18 mouse cellular contexts compared by ENCODE assay signal in the genomic region with DNA sequence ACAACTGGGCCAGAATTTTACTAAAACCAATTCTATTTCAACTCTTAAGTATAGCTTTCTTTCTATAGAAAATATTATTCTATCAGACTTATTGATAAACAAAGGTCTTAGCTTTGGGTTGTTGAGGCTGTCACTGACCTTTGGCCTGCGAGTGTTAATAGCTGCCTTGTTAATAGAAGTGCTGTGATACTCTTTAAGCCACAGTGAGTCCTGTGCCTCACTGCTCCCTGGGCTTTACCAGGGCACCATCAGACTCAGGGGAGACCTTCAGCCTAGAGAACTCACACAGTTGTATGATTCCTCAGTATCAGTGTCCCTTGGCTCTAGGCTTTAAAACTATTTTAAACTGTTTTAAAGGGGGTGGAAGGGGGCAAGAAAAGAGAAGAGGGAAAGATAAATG.
"Had no signal": no experiment of that assay in that cellular context is flagged by ENCODE, and none has a peak within 500 bp of the region (broad histone marks: within the 10 kb centered on the region; RNA-seq: fewer than 3 reads in every experiment).

No protein-coding gene starts in this region.

- H3K36me3 ChIP-seq: midbrain, embryonic 13.5 days; neural tube, embryonic 13.5 days; neural tube, embryonic 15.5 days had no signal

- H3K4me2 ChIP-seq: lung, embryonic 14.5 days; midbrain, embryonic 13.5 days; neural tube, embryonic 13.5 days; neural tube, embryonic 15.5 days had no signal

- H3K9me3 ChIP-seq: midbrain, embryonic 13.5 days; neural tube, embryonic 13.5 days; neural tube, embryonic 15.5 days had no signal

- H3K27ac ChIP-seq: midbrain, embryonic 10.5 days; midbrain, embryonic 13.5 days; neural tube, embryonic 13.5 days; neural tube, embryonic 15.5 days had no signal

- ATAC-seq: midbrain, embryonic 13.5 days; midbrain, embryonic 16.5 days had no signal

- DNase-seq: lung, adult 18-20 months; lung, embryonic 14.5 days; lung, postnatal 10 days; lung, postnatal 4 days; retina, postnatal 1 day; right cerebral cortex, adult 18-20 months; right cerebral cortex, postnatal 25 days; right cerebral cortex, postnatal 4 days; spleen, adult 18-20 months; thymus, adult 18-20 months; thymus, postnatal 14 days; thymus, postnatal 36 days had no signal

- H3K4me3 ChIP-seq: midbrain, embryonic 10.5 days; midbrain, embryonic 13.5 days; myocyte; neural tube, embryonic 13.5 days; neural tube, embryonic 15.5 days had no signal

- H3K9ac ChIP-seq: lung, embryonic 14.5 days; midbrain, embryonic 13.5 days; neural tube, embryonic 13.5 days; neural tube, embryonic 15.5 days had no signal

- H3K27me3 ChIP-seq: midbrain, embryonic 13.5 days; neural tube, embryonic 13.5 days; neural tube, embryonic 15.5 days had no signal
